Mouse (Mus musculus) left cerebral cortex, adult 2 months (tissue): ENCODE measurements around the gene Batf. TPM values are rescaled to one million over a fixed set of nuclear protein-coding genes. Genes with fewer than 3 reads are reported as not detected.
"Not testable (repeated sequence)": the region's sequence is repeated elsewhere in the genome, so short reads cannot be mapped to it uniquely, and the experiment has no call there.

Source experiments
- DNase-seq, 2 experiments: peaks; one replicate each; pipeline ENCODE4 v3.0.0; 2021 to 2022; ENCODE audit warnings: low spot score in 2 of 2, mixed read lengths in 1 of 2; ENCODE audit errors: extremely low spot score in 1 of 2
- H3K27ac ChIP-seq: fragments of 200-600 bp; 2 replicates; pipeline ENCODE4 v1.8.1; 2022
- H3K4me3 ChIP-seq: fragments of 200-600 bp; 2 replicates; pipeline ENCODE4 v1.8.1; 2022
- CTCF ChIP-seq: fragments of 200-600 bp; IDR thresholded peaks from 2 replicates; pipeline ENCODE4 v1.8.1; 2022; ENCODE audit warnings: antibody characterized with exemption, mild to moderate bottlenecking, moderate library complexity
- intact Hi-C: fragments of 180-260 bp; cut with DNase I; formaldehyde crosslinking; loops from one replicate; pipeline ENCODE4 v1.15.1; 2025
- total RNA-seq, 2 experiments: library from RNA; stranded (reverse); gene quantifications; 2 replicates each; pipeline ENCODE4 v1.2.3; 2021

Gene Batf
- total RNA-seq, 2 experiments from 2014 or later: 0.36 to 0.49 TPM

- Histone ChIP-seq H3K27ac (no peak overlapping the region), H3K4me3 (no peak overlapping the region)
- intact Hi-C loops: no loop called here
- DNase-seq: no peak
- TF ChIP-seq CTCF: no peak
Measured at GRCm38 (mm10) chr12:85660855-85661254, 25.6 kb upstream of the Batf start.

DNA sequence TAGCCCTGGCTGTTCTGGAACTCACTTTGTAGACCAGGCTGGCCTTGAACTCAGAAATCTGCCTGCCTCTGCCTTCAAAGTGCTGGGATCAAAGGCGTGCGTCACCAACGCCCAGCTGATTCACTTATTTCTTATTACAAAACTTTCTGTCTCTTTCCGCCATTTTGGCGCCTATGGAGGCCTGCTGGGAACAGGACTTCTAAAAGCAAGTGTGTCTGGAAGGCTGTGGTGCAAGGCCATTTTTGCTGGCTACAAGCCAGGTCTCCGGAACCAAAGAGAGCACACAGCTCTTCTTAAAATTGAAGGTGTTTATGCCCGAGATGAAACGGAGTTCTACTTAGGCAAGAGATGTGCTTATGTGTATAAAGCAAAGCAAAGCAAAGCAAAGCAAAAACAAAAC lies 24.2 kb upstream of the Batf start:
- H3K4me3 ChIP-seq, DNase-seq, H3K27ac ChIP-seq: not testable (repeated sequence)
- intact Hi-C loops: loop anchor here (2.0 kb wide), 2 partner anchors 165 to 321 kb away; no protein-coding TSS in a partner anchor

GRCm38 (mm10) chr12:85662896-85663295 lies 23.6 kb upstream of the Batf start:
- DNase-seq: peak; percentile 73 to 76
- intact Hi-C loops: loop anchor here (1.0 to 2.0 kb wide), 3 partner anchors 155 to 322 kb away; no protein-coding TSS in a partner anchor
- peak; percentile 93 for TF ChIP-seq CTCF
- H3K4me3 ChIP-seq: no peak overlapping the region
- H3K27ac ChIP-seq: no peak overlapping the region

DNA sequence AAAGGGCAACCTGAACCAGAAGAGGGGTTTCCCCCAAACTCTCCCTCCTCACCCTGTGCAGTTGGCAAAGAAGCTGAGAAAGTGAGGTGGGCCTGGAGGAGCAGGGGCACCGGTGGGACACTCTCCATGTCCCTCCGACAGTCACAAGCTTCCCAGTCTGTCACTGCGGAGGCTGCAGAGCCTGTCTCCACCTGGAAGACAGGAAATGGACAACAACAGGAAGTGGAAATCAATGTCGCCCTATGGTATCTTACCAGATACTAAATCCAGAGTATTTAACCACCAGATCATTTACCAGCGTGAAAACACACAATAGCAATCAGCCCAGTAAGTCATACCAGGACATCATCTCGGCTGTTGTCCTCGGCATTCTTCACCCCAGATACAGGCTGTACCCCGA lies 20.4 kb upstream of the Batf start:
- Histone ChIP-seq H3K27ac (no peak overlapping the region), H3K4me3 (no peak overlapping the region)
- no peak for DNase-seq
- intact Hi-C loops: loop anchor here (5.0 kb wide), 1 partner anchor 61 kb away; no protein-coding TSS in a partner anchor
- no peak for TF ChIP-seq CTCF

DNA sequence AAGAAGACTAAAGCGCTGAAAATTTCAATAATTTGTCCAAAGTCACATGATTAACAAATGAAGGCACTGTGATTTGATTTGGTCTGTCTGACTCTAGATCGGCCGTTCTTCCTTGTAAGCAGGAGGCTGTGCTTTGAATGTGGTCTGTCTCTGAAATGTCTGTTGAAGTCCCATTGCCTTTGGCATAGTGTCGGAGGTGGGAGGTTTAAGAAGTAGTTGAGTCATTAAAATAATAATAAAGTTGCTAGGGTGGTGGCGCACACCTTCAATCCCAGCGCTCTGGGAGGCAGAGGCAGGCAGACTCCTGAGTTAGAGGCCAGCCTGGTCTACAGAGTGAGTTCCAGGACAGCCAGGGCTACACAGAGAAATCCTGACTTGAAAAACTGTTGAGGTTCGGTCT lies 19.4 kb upstream of the Batf start:
- Histone ChIP-seq H3K27ac (no peak overlapping the region), H3K4me3 (no peak overlapping the region)
- intact Hi-C loops: loop anchor here (5.0 kb wide), 1 partner anchor 60 kb away; no protein-coding TSS in a partner anchor
- no peak for DNase-seq
- TF ChIP-seq CTCF: no peak

- Histone ChIP-seq H3K27ac (no peak overlapping the region), H3K4me3 (no peak overlapping the region)
- intact Hi-C loops: loop anchor here (5.0 kb wide), 1 partner anchor 59 kb away; no protein-coding TSS in a partner anchor
- no peak for DNase-seq
- TF ChIP-seq CTCF: no peak
Measured at GRCm38 (mm10) chr12:85668696-85669095, 17.8 kb upstream of the Batf start.

- Histone ChIP-seq H3K27ac (no peak overlapping the region), H3K4me3 (no peak overlapping the region)
- intact Hi-C loops: no loop called here
- no peak for DNase-seq
- no peak for TF ChIP-seq CTCF
Measured at GRCm38 (mm10) chr12:85670080-85670479, 16.4 kb upstream of the Batf start.

- intact Hi-C loops: no loop called here
- TF ChIP-seq CTCF: no peak
- H3K4me3 ChIP-seq: no peak overlapping the region
- H3K27ac ChIP-seq: no peak overlapping the region
- no peak for DNase-seq
Measured at GRCm38 (mm10) chr12:85673914-85674313, 12.6 kb upstream of the Batf start.

DNA sequence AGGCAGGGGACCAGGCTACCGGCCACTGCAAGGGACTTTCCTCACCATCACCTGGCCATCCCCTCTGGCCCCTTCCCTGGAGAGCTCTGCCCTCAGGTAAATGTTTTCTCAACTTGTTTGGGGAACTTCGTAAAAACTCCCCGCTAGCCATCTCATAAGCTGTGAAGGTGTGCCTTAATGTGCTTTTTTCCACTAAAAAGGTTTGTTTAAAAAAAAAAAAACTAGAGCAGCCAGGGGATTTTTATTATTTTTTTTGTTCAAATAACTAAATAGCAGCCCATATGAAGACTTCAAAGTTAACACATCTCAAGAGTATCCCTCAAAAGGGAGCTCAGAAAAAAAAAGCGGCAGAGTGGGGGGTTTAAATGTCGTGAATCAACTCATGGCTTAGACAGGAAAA lies 7.4 kb upstream of the Batf start:
- DNase-seq: no peak
- intact Hi-C loops: no loop called here
- no peak overlapping the region for H3K27ac ChIP-seq
- no peak for TF ChIP-seq CTCF
- no peak overlapping the region for H3K4me3 ChIP-seq

DNA sequence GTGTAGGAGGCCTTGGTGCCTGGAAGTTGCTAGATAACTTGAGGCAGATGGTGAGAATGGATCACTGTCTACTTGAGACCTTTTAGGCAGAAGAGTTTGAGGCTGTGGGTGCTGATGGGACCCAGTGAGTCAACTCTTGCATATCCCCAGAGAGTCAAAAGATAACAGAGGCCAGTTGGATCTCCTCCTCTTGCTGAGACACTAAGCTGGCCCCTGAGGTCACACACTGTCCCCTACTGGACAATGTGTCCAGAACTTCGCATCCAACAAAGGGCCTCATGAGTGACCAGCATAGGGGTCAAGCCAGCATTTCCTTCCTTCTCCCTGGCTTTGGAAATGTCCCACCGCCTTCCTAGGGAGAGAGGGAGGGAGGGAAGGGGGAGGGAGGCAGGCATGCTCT lies 6.7 kb upstream of the Batf start:
- no peak overlapping the region for H3K4me3 ChIP-seq
- intact Hi-C loops: no loop called here
- TF ChIP-seq CTCF: no peak
- no peak overlapping the region for H3K27ac ChIP-seq
- DNase-seq: no peak

GRCm38 (mm10) chr12:85682328-85682727 lies 4.1 kb upstream of the Batf start:
- H3K4me3 ChIP-seq: no peak overlapping the region
- intact Hi-C loops: no loop called here

GRCm38 (mm10) chr12:85684411-85685275 lies 1.8 kb upstream of the Batf start:
- intact Hi-C loops: no loop called here
- Histone ChIP-seq H3K27ac (no peak overlapping the region), H3K4me3 (no peak overlapping the region)
- no peak for DNase-seq
- TF ChIP-seq CTCF: no peak

More at GRCm38 (mm10) chr12:85682328-85682727, 4.1 kb upstream of the Batf start:
- no peak overlapping the region for H3K27ac ChIP-seq
- no peak; the same call in none of the 2 replicates for TF ChIP-seq CTCF
- DNase-seq: no peak

DNA sequence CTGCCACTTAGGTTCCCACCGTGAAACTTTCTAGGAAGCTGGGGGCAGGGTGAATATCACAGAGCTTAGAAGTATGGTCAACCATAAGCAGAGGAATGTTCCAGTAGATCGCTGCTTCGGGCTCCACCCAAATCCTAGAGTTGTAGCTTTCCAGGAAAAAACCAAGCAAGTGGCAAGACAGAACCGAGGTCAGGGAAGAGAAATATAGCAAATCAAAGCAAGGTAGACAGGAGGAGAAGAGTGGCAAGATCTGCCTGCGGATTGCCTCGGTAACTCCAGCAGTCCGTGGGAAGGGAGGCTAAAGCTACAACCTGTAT lies 706 bp downstream of the Batf start:
- TF ChIP-seq CTCF: no peak
- H3K27ac ChIP-seq: no peak overlapping the region
- DNase-seq: no peak
- intact Hi-C loops: no loop called here
- H3K4me3 ChIP-seq: no peak overlapping the region; the same call in 1 of the 2 replicates
